Mouse (Mus musculus) hindbrain, embryonic 11.5 days (tissue): ENCODE data around the gene Ifitm6. TPM values are rescaled to one million over a fixed set of nuclear protein-coding genes. Genes with fewer than 3 reads are reported as not detected.

Source experiments
- ATAC-seq: fragments of 200-750 bp; cut with Nextera tagmentation; 2 replicates; pipeline ENCODE4 v1.8.0; 2017; ENCODE audit warnings: mild to moderate bottlenecking, moderate TSS enrichment, moderate library complexity; ENCODE audit not compliant: low FRiP score
- DNase-seq: peaks from one replicate; pipeline ENCODE4 v3.0.0-alpha.2; 2015; ENCODE audit warnings: low spot score
- H3K27ac ChIP-seq: fragments of 300-500 bp; sonication (generic); 2 replicates; pipeline ENCODE4 v1.5.1; 2014; ENCODE audit warnings: mild to moderate bottlenecking, low read depth, low read length
- H3K27me3 ChIP-seq: fragments of 300-500 bp; sonication (generic); 2 replicates; pipeline ENCODE4 v1.6.1; 2014; ENCODE audit warnings: mild to moderate bottlenecking, low read length, moderate library complexity, mixed read lengths; ENCODE audit not compliant: control insufficient read depth, insufficient read depth
- H3K36me3 ChIP-seq: fragments of 300-500 bp; sonication (generic); 2 replicates; pipeline ENCODE4 v1.6.1; 2014; ENCODE audit warnings: mild to moderate bottlenecking, low read length, moderate library complexity, mixed read lengths; ENCODE audit not compliant: control insufficient read depth, insufficient read depth
- H3K4me1 ChIP-seq: fragments of 300-500 bp; sonication (generic); replicated peaks from 2 replicates; pipeline ENCODE4 v1.6.1; 2014; ENCODE audit warnings: low read length, mixed read lengths; ENCODE audit not compliant: control insufficient read depth, insufficient read depth
- H3K4me2 ChIP-seq: fragments of 300-500 bp; sonication (generic); replicated peaks from 2 replicates; pipeline ENCODE4 v1.6.1; 2014; ENCODE audit warnings: mild to moderate bottlenecking, low read depth, low read length
- H3K4me3 ChIP-seq: fragments of 300-500 bp; sonication (generic); 2 replicates; pipeline ENCODE4 v1.5.1; 2014; ENCODE audit warnings: low read depth, low read length
- H3K9ac ChIP-seq: fragments of 300-500 bp; sonication (generic); 2 replicates; pipeline ENCODE4 v1.6.1; 2014; ENCODE audit warnings: low read depth, low read length
- H3K9me3 ChIP-seq: fragments of 300-500 bp; sonication (generic); 2 replicates; pipeline ENCODE4 v1.6.1; 2016; ENCODE audit warnings: low read length; ENCODE audit not compliant: control insufficient read depth
- WGBS: fragments of 180-500 bp; shearing (Covaris S2); extraction: QIAGEN DNeasy Blood & Tissue Kit; methylation state at CpG from one replicate; pipeline ENCODE4 v1.1.7; 2014; 5-methylcytosine and 5-hydroxymethylcytosine counted together
- polyA plus RNA-seq: library from polyadenylated mRNA; unstranded; fragments of >200 nt; fragmentation: Nextera tagmentation; extraction: Ambion mirVana; gene quantifications from 2 replicates; pipeline ENCODE4 v1.2.1, GENCODE M21; 2014

The Ifitm6 gene
- polyA plus RNA-seq, 1 experiment from 2014 or later: not detected

- 94% methylated on average over 14 of the region's 14 CpGs for WGBS
- H3K27ac ChIP-seq: no peak overlapping the region
- DNase-seq (no peak), ATAC-seq (no peak)
- no peak overlapping the region for H3K4me2 ChIP-seq
- no peaks in the 10 kb centered on the region for H3K9me3 ChIP-seq
- H3K4me3 ChIP-seq: no peak overlapping the region
- H3K4me1 ChIP-seq: 0 out of 2 replicates have a peak, but pooled peaks cover 10% of the 10 kb centered on the region
- no peak overlapping the region for H3K9ac ChIP-seq
- no peaks in the 10 kb centered on the region for H3K27me3 ChIP-seq
- no peaks in the 10 kb centered on the region for H3K36me3 ChIP-seq
Observed at GRCm38 (mm10) chr7:141058601-141059341, 41.0 kb upstream of the Ifitm6 start.

- Histone ChIP-seq H3K9me3 (no peaks in the 10 kb centered on the region), H3K9ac (no peak overlapping the region), H3K4me2 (no peak overlapping the region), H3K27ac (no peak overlapping the region), H3K27me3 (no peaks in the 10 kb centered on the region), H3K36me3 (no peaks in the 10 kb centered on the region), H3K4me1 (0 out of 2 replicates have a peak, but pooled peaks cover 10% of the 10 kb centered on the region), H3K4me3 (no peak overlapping the region)
- ATAC-seq (no peak), DNase-seq (no peak)
- 93% methylated on average over 1 of the region's 1 CpGs for WGBS
Observed at GRCm38 (mm10) chr7:141057541-141057940, 39.8 kb upstream of the Ifitm6 start.

GRCm38 (mm10) chr7:141056976-141057375 is 39.3 kb upstream of the Ifitm6 start:
- Histone ChIP-seq H3K27me3 (no peaks in the 10 kb centered on the region), H3K27ac (no peak overlapping the region), H3K9me3 (no peaks in the 10 kb centered on the region), H3K9ac (no peak overlapping the region), H3K4me1 (0 out of 2 replicates have a peak, but pooled peaks cover 8% of the 10 kb centered on the region), H3K4me3 (no peak overlapping the region), H3K36me3 (no peaks in the 10 kb centered on the region), H3K4me2 (no peak overlapping the region)
- DNase-seq: no peak
- ATAC-seq: no peak
- 91% methylated on average over 6 of the region's 6 CpGs for WGBS

- WGBS: 90% methylated on average over 4 of the region's 4 CpGs
- no peak for ATAC-seq
- no peak overlapping the region for H3K4me2 ChIP-seq
Observed at GRCm38 (mm10) chr7:141055785-141056184, 38.1 kb upstream of the Ifitm6 start.

GRCm38 (mm10) chr7:141052421-141052820 is 34.7 kb upstream of the Ifitm6 start:
- DNase-seq: no peak
- H3K36me3 ChIP-seq: no peaks in the 10 kb centered on the region
- H3K4me1 ChIP-seq: no peaks in the 10 kb centered on the region
- no peak overlapping the region for H3K4me3 ChIP-seq
- ATAC-seq: no peak
- no peaks in the 10 kb centered on the region for H3K27me3 ChIP-seq
- no peaks in the 10 kb centered on the region for H3K9me3 ChIP-seq
- H3K4me2 ChIP-seq: no peak overlapping the region
- WGBS: 89% methylated on average over 2 of the region's 2 CpGs
- no peak overlapping the region for H3K9ac ChIP-seq
- no peak overlapping the region for H3K27ac ChIP-seq

More at GRCm38 (mm10) chr7:141055785-141056184, 38.1 kb upstream of the Ifitm6 start:
- DNase-seq: no peak
- no peaks in the 10 kb centered on the region for H3K36me3 ChIP-seq
- H3K9ac ChIP-seq: no peak overlapping the region
- H3K9me3 ChIP-seq: no peaks in the 10 kb centered on the region
- H3K27me3 ChIP-seq: no peaks in the 10 kb centered on the region
- H3K4me3 ChIP-seq: no peak overlapping the region
- no peak overlapping the region for H3K27ac ChIP-seq
- H3K4me1 ChIP-seq: 0 out of 2 replicates have a peak, but pooled peaks cover 5% of the 10 kb centered on the region

GRCm38 (mm10) chr7:141052016-141052415 is 34.3 kb upstream of the Ifitm6 start:
- Histone ChIP-seq H3K9ac (no peak overlapping the region), H3K4me1 (no peaks in the 10 kb centered on the region), H3K4me2 (no peak overlapping the region), H3K27ac (no peak overlapping the region), H3K36me3 (no peaks in the 10 kb centered on the region), H3K9me3 (no peaks in the 10 kb centered on the region), H3K27me3 (no peaks in the 10 kb centered on the region), H3K4me3 (no peak overlapping the region)
- no peak for DNase-seq
- no peak for ATAC-seq
- 93% methylated on average over 4 of the region's 4 CpGs for WGBS

- H3K9me3 ChIP-seq: no peaks in the 10 kb centered on the region
- WGBS: 65% methylated on average over 17 of the region's 17 CpGs
- no peaks in the 10 kb centered on the region for H3K36me3 ChIP-seq
- no peaks in the 10 kb centered on the region for H3K4me1 ChIP-seq
- H3K27ac ChIP-seq: no peak overlapping the region
- DNase-seq (no peak), ATAC-seq (no peak)
- no peaks in the 10 kb centered on the region for H3K27me3 ChIP-seq
- H3K4me2 ChIP-seq: no peak overlapping the region
- no peak overlapping the region for H3K4me3 ChIP-seq
- H3K9ac ChIP-seq: no peak overlapping the region
Observed at GRCm38 (mm10) chr7:141051060-141051685, 33.4 kb upstream of the Ifitm6 start.

GRCm38 (mm10) chr7:141049326-141049725 is 31.6 kb upstream of the Ifitm6 start:
- no peak overlapping the region for H3K4me3 ChIP-seq
- no peak overlapping the region for H3K27ac ChIP-seq
- DNase-seq (no peak), ATAC-seq (no peak)
- WGBS: 96% methylated on average over 2 of the region's 2 CpGs
- H3K9me3 ChIP-seq: no peaks in the 10 kb centered on the region
- H3K9ac ChIP-seq: no peak overlapping the region
- no peaks in the 10 kb centered on the region for H3K27me3 ChIP-seq
- H3K36me3 ChIP-seq: no peaks in the 10 kb centered on the region
- H3K4me2 ChIP-seq: no peak overlapping the region
- no peaks in the 10 kb centered on the region for H3K4me1 ChIP-seq
